Mouse (Mus musculus): ENCODE measurements at regions not wholly inside any gene's neighbourhood (a gene's known extent, or its start where the extent isn't known, plus 50 kb on each side); places are given as distances from the start of the nearest gene placed in this dataset.
A peak's percentile ranks its signal among the peaks of the same experiment; 100 is the strongest.

DNA sequence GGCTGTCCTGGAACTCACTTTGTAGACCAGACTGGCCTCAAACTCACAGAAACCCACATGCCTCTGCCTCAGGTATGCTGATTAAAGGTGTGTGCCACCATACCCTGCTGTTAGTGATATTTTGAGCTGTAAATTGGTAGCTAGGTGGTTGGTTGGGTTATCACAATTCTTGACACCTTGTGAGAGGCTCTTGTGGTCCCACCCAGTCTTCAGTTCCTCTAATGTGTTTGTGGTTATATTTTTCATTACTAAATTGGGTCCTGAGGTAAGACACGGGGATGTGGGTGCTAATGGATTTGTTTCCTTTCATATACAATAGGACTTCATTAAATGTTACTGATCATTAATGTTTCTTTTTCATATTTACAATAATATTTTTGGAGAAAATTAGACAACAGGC, 189.9 kb upstream of the Itga4 start:
- intact Hi-C loops (cut with DNase I) = no loop called here
- DNase-seq (ENCODE audit: low spot score in 2 of 2) = no peak

DNA sequence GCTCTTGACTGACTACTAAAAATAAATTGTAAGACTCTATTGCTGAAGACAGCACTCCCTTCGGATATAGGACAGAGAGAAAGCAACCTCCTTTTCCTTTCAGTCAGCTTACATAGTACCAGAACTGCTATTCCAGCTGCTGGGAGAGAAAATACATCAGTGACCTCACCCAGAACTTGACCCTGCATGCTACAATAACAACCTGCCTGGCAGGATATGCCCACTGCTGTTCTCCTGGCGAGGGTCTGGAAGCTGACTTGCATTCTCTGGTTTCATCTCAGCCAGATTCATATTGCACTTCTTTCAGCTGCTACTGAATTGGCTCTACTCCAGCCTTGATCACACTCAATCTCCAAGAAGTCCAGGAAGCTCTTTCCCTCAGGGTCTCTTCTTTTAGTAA, 179.1 kb upstream of the Itga4 start:
- DNase-seq (ENCODE audit: low spot score in 2 of 2) = no peak
- intact Hi-C loops (cut with DNase I) = no loop called here

DNA sequence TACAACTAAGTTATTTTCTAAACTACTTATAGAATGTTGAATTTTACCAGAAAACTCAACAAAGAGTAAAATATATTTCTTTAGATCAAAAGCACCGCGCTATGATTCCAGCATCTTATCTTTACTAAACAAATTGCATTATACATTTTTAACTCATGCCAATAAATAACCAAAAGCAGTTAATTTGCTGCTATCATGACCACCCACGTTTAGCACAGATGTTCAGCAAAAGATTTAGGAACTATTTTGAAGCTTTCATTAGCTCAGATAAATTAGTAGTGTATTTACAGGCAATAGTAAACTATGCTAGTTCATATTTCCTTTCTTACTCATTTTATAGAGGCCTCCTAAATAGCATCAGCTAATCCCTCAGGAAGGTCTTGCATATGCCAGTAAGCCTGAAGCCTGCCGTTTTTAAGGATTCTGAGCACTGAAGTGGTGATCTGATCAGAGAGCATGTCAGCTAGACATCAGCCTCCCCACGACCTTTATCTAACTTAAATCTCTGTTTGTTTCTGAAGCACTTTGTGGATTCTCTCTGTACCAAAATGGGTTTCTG, 176.3 kb upstream of the Itga4 start:
- DNase-seq (ENCODE audit: low spot score in 2 of 2) = no peak
- intact Hi-C loops (cut with DNase I) = no loop called here

DNA sequence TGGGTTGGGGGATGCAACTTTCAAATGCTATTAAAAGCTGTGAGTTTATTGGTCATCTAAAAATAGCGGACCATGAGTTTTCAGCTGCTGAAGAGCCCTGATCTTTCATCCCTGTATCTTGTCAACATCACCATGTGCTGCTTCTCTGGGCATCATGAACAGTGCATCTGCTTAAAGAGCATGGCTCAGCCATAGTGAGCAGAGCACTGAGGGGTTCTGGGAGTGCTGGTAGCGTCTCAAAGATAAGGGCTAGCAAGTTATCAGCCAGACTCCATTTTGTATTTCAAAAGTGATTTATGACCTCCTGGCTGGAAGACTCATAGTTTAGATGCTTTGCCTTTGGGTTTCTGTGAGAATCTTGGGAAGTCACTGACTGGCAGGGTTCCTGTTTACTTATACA, 173.5 kb upstream of the Itga4 start:
- no peak for DNase-seq (ENCODE audit: low spot score in 2 of 2)
- intact Hi-C loops (cut with DNase I) = no loop called here

DNA sequence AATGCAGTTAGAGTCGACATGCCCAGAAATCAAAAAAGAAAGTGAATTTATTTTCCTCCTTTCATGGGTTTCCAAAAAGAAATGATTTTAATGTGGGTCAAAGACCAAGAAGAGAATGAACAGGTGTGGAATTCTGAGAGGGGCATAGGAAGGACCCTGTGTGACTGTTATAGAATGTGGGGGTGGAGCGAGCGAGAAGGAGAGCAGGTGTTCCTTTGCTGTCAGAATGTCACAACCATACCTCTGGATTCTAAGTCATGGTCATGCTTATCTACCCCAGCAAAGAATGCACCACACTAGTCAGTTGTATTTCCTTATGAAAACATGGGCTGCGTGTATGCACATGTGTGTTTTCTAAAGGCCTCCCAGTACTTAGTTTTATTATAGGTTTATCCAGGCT, 168.9 kb upstream of the Itga4 start:
- DNase-seq (ENCODE audit: low spot score in 2 of 2) = no peak
- intact Hi-C loops (cut with DNase I) = no loop called here

DNA sequence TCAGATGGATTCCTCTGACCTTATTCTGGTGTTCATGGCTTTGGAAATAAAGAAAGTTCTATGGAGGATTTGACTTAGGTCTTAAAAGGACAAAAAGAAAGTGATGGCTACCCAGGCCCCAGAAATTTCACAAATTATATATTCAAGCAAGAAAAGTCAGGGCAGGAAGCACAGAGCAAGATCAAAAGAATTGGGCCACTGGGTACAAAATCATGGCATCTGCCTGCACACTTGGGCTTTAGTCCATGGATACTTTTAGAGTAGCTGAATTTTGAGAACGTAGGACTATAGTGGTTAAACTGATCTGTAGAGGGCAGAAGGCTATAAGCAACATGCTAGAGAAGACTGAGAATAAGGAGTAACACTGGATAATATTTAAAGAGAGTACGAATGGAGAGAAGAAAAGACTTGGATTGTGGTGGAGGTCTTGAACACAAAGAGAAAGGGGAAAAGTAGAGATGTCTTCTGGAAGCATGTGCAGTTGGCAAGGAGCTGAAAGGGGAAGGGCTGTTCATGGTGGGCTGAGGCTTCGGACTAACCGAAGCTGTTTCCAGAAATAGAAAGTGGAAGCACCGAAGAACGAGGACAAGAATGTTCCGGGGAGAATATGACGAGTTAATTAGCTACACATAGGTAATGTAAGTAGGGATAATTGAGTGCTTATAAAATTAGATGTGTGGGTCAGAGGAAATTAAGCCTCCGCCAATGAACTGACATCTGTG, 168.2 kb upstream of the Itga4 start:
- intact Hi-C loops (cut with DNase I) = no loop called here
- DNase-seq (ENCODE audit: low spot score in 2 of 2) = no peak

DNA sequence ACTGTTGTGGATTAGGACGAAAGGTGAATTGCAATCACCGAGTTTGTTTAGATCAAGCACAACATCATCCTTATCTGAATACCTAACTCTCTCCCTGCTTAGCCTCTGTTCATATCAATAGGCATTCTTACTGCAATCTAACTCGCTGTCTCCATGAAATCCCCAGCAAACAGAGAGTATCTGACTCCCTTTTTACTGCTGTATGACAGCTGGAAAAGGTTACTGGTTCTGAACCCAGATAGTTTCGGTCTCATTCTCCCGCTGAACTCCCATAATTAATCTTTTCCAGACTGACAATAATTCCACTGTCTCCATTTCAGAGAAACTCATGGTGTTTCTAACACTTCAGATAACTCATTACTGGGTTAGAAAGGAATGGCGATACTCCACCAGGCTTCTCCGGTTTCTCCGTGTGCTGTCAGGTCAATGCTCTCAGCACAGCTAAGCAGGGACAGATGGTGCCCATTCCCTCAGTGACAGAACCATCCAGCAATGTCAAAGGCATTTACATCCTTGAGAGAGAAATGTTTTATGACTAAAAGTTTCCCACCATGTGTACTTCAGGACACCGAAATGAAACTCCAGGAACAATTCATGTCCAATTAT, 167.5 kb upstream of the Itga4 start:
- intact Hi-C loops (cut with DNase I) = no loop called here
- DNase-seq (ENCODE audit: low spot score in 2 of 2) = no peak

DNA sequence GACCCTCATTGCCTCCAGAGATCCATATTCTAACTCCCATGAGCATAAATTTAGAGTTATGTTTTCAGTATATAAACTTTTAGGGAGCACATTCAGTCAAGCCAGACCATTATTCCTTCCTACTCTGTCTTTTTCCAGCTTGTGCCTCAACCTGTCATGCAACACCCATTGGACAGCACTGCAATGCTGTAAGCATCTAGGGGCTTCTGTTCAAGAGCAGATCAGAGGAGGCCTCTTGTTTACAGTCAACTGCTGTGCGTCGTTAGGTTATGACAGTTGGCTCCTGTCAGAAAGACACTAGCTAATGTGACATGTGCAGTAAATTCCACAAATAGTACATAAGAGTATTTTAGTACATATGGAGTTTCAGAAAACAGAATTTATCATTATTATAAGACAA, 165.0 kb upstream of the Itga4 start:
- intact Hi-C loops (cut with DNase I) = no loop called here

DNA sequence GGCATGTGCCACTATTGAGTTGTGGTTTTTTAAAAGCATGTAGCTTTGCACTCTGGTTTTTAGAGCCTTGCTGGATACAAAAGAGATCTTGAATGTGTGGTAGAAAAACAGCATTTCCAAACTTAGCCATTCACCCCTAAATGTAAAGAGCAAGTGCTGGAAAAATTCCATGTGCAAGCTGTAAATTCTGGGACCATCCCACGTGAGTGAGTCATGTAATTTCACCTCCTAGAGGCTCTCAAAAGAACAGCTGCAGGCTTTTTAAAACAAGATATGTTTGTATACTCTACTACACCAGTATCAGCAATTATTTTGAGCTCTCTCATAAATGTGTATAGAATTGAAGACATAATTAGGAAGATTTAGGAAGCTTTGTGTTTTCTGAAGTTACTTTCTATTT, 160.9 kb upstream of the Itga4 start:
- DNase-seq (ENCODE audit: low spot score in 2 of 2) = peak; percentile 15 to 44
- intact Hi-C loops (cut with DNase I) = no loop called here

More for the DNA sequence above, 165.0 kb upstream of the Itga4 start:
- DNase-seq (ENCODE audit: low spot score in 2 of 2) = no peak

DNA sequence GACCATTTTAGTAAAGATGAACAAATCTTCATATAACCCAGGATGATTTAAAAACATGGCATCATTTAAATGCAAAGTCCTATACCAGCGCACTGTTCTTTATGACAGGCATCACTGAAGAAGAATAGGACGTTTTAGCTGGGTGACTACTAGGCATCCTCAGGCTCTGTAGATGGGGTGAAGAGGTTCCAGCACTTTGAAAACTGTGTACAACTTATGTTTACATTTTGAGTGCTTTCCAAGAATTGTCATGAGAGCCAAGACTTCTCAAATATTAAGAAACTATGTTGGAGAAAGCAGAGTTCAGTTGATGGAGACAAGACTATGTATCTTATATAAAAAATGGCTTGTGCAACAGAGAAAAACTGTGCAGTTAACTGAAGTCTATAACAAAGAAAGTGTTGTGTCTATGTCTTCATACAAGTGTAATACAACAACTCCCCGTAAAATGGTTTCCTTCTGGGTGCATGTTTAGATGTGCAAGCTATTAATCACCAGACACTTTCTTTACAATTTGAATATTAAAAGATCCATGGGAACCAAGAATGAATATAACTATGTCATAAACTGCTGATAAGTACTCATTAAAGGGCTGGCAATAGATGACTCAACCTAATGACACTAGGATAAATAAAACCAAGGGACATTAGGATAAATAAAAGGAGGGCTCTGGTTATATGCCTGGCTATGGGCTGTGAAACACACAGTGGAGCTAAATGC, 158.5 kb upstream of the Itga4 start:
- intact Hi-C loops (cut with DNase I) = no loop called here
- no peak for DNase-seq (ENCODE audit: low spot score in 2 of 2)

DNA sequence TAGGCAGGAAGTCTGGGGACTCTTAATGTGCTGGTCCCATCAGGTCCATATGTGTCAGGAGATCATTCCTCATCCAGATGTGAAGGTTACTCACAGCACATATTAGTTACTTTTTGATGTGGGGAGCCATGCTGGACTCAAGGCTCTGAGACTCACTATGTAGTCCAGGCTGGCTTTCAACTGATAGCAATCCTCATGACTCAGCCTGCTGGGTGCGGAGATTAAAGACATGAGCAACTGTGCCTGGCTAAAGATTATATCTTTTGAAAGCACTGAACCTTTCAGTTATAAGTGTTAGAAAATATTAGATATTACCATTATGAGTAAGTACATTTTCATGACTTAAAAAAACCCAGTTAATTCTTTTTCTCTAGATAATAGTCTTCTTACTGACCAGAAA, 155.6 kb upstream of the Itga4 start:
- DNase-seq (ENCODE audit: low spot score in 2 of 2) = no peak
- intact Hi-C loops (cut with DNase I) = no loop called here

DNA sequence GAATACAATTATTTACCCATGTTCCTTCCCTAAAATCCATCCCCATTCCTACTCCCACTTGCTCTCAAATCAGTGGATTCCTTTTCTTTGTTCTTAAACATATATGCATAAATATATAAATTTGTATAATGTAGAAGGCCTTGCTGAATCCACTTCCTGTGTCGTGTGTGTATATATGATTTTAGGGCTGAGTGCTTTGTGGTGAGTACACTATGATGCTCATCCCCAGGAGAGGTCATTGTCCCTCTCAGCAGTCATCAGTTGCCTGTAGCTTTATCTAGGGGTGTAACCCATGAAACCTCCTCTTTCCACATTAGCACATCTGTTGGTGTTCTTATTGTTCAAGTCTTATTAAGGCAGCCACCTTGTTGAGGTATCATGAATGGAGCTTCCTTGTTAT, 143.6 kb upstream of the Itga4 start:
- no peak for DNase-seq (ENCODE audit: low spot score in 2 of 2)
- intact Hi-C loops (cut with DNase I) = no loop called here

DNA sequence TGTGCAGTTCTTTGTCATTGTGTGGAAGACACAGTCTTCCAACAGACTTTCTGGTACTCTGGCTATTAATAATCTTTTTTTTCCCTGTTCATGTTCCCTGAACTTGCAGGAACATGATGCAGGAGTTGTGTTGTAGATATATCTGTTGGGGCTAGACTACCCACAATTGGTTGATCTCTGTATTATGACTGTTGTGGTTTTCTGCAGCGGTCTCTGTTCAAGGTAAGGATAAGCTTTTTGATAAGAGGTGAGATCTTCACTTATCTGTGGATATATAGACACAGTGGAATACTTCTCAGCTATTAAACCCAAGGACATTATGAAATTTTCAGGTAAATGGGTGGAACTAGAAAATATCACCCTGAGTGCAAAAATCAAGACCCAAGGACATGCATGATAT, 143.2 kb upstream of the Itga4 start:
- intact Hi-C loops (cut with DNase I) = no loop called here
- no peak for DNase-seq (ENCODE audit: low spot score in 2 of 2)

DNA sequence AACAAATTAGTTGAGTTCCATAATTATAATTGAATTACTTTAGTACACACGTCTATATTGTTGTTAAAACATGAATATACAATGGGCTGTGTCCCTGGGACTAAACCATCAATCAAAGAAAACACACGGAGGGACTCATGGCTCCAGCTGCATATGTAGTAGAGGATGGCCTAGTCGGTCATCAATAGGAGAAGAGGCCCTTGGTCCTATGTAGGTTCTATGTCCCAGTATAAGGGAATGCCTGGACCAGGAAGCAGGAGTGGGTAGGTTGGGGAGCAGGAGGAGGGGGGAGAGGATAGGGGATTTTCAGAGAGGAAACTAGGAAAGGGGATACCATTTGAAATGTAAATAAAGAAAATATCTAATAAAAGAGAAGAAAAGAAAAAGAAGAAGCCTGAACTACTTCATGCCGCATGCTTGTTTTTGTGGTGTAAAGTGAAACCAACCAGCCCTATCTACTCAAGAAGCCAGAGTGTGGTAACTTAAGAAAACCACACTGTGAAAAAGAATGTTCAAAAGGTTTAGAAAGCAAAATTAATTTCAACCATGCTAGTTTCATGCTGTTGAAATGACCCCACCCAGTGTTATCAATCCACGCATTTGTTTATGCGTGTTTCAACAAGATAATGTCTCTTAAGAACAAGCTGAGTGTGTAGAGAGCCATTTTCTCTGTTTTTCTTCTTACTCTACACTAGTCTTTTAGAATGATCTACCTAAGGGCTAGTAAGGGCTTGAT, 134.4 kb upstream of the Itga4 start:
- DNase-seq (ENCODE audit: low spot score in 2 of 2) = no peak
- intact Hi-C loops (cut with DNase I) = no loop called here

DNA sequence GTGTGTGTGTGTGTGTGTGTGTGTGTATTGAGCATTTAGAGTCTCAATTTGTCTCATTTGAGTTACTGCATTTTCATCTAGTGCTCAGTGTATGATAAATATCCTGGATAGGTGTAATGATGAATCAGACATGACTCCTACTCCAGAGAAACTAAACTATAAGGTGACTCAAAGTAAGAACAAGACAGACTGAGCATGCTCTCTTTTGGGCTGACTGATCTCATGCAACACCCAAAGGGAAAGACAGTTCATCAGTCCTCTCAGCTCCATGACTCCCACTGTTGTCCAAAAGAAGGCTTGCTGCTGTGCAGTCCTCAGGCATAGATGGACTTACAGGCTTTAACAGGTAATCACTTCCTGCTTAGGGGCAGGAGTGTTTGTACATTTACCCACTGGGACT, 132.7 kb upstream of the Itga4 start:
- intact Hi-C loops (cut with DNase I) = no loop called here
- DNase-seq (ENCODE audit: low spot score in 2 of 2) = no peak

DNA sequence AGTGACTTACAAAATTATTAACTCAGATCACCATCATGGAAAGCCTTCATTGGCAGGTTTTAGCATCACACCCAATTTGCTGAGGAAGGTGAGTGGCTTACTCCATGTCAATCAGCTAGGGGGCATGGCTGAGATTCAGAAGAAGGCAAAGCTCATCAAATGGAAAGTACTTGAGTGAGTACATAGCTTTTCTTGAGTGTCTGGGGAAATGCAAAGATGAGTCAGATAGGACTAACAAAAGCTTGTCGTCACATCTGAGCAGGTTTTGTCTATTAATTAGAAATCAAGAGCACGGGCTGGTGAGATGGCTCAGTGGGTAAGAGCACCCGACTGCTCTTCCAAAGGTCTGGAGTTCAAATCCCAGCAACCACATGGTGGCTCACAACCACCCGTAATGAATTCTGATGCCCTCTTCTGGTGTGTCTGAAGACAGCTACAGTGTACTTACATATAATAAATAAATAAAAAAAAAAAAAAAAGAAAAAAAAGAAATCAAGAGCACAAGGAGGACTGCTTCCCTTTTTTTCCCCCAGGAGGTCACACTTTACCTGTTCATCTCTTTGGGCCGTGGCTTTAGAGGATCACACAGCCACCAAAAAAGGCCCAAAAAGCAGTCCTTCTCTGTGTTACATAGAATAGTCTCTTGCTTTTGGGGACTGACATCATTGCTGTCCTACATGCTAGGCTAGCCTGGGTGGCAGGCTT, 130.8 kb upstream of the Itga4 start:
- DNase-seq (ENCODE audit: low spot score in 2 of 2) = no peak

DNA sequence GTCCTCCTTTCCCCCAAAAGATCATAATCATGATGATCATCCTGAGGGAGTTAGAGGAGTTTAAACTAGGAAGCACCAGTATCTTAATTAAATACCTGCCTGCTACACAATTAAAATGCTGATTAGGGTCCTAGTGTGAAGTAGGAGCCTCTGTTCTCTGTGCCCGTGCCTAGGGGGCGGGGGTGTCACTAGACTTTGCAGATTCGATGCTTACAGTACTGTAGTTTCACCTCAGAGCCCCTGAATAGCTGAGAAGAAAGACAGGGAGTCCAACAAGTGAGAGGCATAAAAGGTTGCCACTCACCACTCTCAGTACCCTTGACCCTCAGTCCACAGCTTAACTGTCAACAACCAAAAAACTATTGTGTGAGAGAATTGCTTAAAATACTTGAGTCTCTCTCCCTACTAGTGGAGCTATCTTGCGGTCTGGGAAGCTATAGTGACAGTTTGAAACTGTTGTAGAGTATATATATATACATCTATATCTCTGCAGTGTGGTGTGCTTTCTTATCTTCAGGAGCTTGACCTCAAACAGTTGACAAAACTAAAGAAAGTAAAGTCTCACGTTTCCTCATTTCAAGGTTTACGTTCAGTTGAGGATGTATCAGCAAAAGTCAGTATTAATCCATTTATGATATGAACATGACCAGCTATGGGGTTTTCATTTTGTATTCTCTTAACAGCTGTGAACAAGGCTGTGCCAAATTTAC, 128.9 kb upstream of the Itga4 start:
- DNase-seq (ENCODE audit: low spot score in 2 of 2) = no peak
- intact Hi-C loops (cut with DNase I) = no loop called here

More for the DNA sequence above, 130.8 kb upstream of the Itga4 start:
- intact Hi-C loops (cut with DNase I) = no loop called here

DNA sequence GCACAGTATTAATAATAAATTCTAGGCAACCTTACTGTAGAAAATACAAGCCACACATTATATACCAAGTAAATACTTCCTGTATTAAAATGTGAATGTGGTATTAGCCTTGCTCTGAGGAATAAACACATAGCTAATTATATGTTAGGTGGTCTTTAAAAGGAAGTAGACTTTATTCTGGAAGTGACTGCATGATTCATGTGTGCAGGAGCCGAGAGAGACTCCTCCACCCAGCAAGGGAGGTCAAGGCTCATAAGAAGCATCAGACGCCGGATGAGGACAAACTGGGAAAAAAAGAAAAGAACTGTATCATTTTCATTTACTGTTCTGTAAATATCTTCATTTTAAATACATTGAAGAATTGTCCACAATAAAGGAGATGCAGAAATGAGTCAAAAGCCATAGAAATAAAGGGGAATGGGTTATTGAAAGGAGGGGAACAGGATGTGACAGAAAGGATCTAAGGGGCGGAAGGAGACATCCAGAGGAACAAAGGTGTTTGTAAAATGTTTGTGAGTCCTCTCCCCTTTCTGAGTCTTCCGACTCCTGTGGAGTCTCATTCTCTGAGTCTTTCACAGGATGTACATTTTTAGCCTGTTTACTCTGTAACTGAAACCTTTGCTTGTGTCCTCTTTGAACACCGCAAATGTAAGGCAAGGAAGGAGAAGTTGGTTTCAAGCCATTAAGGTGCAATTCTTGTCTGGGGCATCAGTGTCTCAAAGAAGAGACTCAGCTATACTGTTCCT, 128.1 kb upstream of the Itga4 start:
- intact Hi-C loops (cut with DNase I) = no loop called here
- DNase-seq (ENCODE audit: low spot score in 2 of 2) = no peak

Measured in left cerebral cortex, postnatal 36 days (tissue).